Mouse (Mus musculus) liver, embryonic 12.5 days (tissue): Measurements from ENCODE around the gene Rassf8. TPM values are rescaled to one million over a fixed set of nuclear protein-coding genes. Genes with fewer than 3 reads are reported as not detected.
A peak's percentile ranks its signal among the peaks of the same experiment; 100 is the strongest.

Experiments
- ATAC-seq: fragments of 200-750 bp; cut with Nextera tagmentation; 2 replicates; pipeline ENCODE4 v1.8.0; 2017; ENCODE audit warnings: moderate number of reproducible peaks, mild to moderate bottlenecking, moderate library complexity
- H3K27ac ChIP-seq: fragments of 300-500 bp; sonication (generic); 2 replicates; pipeline ENCODE4 v1.5.1; 2016; ENCODE audit warnings: mild to moderate bottlenecking
- H3K27me3 ChIP-seq: fragments of 300-500 bp; sonication (generic); replicated peaks from 2 replicates; pipeline ENCODE4 v1.6.1; 2016; ENCODE audit warnings: mild to moderate bottlenecking, moderate library complexity
- H3K36me3 ChIP-seq: fragments of 300-500 bp; sonication (generic); 2 replicates; pipeline ENCODE4 v1.6.1; 2016; ENCODE audit warnings: mild to moderate bottlenecking, moderate library complexity
- H3K4me1 ChIP-seq: fragments of 300-500 bp; sonication (generic); 2 replicates; pipeline ENCODE4 v1.6.1; 2016
- H3K4me2 ChIP-seq: fragments of 300-500 bp; sonication (generic); 2 replicates; pipeline ENCODE4 v1.6.1; 2016; ENCODE audit warnings: mild to moderate bottlenecking, moderate library complexity
- H3K4me3 ChIP-seq: fragments of 300-500 bp; sonication (generic); 2 replicates; pipeline ENCODE4 v1.5.1; 2016; ENCODE audit warnings: mild to moderate bottlenecking, moderate library complexity
- H3K9ac ChIP-seq: fragments of 300-500 bp; sonication (generic); 2 replicates; pipeline ENCODE4 v1.6.1; 2016; ENCODE audit warnings: mild to moderate bottlenecking, moderate library complexity
- H3K9me3 ChIP-seq: fragments of 300-500 bp; sonication (generic); replicated peaks from 2 replicates; pipeline ENCODE4 v1.6.1; 2016; ENCODE audit warnings: mild to moderate bottlenecking, moderate library complexity
- WGBS: fragments of 180-500 bp; shearing (Covaris S2); methylation state at CpG from one replicate; pipeline ENCODE4 v1.1.7; 2016; ENCODE audit not compliant: insufficient replicate concordance; 5-methylcytosine and 5-hydroxymethylcytosine counted together
- polyA plus RNA-seq: library from polyadenylated mRNA; unstranded; fragments of >200 nt; fragmentation: Nextera tagmentation; extraction: Ambion mirVana; gene quantifications from 2 replicates; pipeline ENCODE4 v1.2.1, GENCODE M21; 2016

The Rassf8 gene
- polyA plus RNA-seq, 1 experiment from 2014 or later: 1.2 TPM

- Histone ChIP-seq H3K27ac (no peak overlapping the region), H3K9ac (no peak overlapping the region), H3K27me3 (no peaks in the 10 kb centered on the region), H3K9me3 (no peaks in the 10 kb centered on the region), H3K4me1 (no peaks in the 10 kb centered on the region), H3K36me3 (no peaks in the 10 kb centered on the region), H3K4me3 (no peak overlapping the region), H3K4me2 (no peak overlapping the region)
- 54% methylated on average over 5 of the region's 5 CpGs for WGBS
- ATAC-seq: no peak
These were observed 99.1 kb downstream of the Rassf8 start for GRCm38 (mm10) chr6:145845611-145846010.

GRCm38 (mm10) chr6:145846076-145846475, 99.5 kb downstream of the Rassf8 start:
- WGBS: 32% methylated on average over 1 of the region's 1 CpGs
- no peak overlapping the region for H3K4me2 ChIP-seq
- no peak overlapping the region for H3K9ac ChIP-seq
- no peak overlapping the region for H3K4me3 ChIP-seq
- no peaks in the 10 kb centered on the region for H3K36me3 ChIP-seq
- H3K9me3 ChIP-seq: no peaks in the 10 kb centered on the region
- H3K4me1 ChIP-seq: no peaks in the 10 kb centered on the region
- ATAC-seq: no peak
- H3K27me3 ChIP-seq: no peaks in the 10 kb centered on the region
- H3K27ac ChIP-seq: no peak overlapping the region

- no peaks in the 10 kb centered on the region for H3K27me3 ChIP-seq
- no peak overlapping the region for H3K4me3 ChIP-seq
- H3K27ac ChIP-seq: no peak overlapping the region
- H3K36me3 ChIP-seq: no peaks in the 10 kb centered on the region
- 60% methylated on average over 6 of the region's 6 CpGs for WGBS
- no peak overlapping the region for H3K4me2 ChIP-seq
- no peaks in the 10 kb centered on the region for H3K9me3 ChIP-seq
- H3K4me1 ChIP-seq: no peaks in the 10 kb centered on the region
- H3K9ac ChIP-seq: no peak overlapping the region
- ATAC-seq: no peak
These were observed 100.4 kb downstream of the Rassf8 start for GRCm38 (mm10) chr6:145846948-145847347.

GRCm38 (mm10) chr6:145847661-145848060, 101.1 kb downstream of the Rassf8 start:
- no peak overlapping the region for H3K9ac ChIP-seq
- H3K4me1 ChIP-seq: no peaks in the 10 kb centered on the region
- WGBS: 85% methylated on average over 8 of the region's 8 CpGs
- no peak overlapping the region for H3K27ac ChIP-seq
- ATAC-seq: no peak
- no peaks in the 10 kb centered on the region for H3K27me3 ChIP-seq
- H3K4me2 ChIP-seq: no peak overlapping the region
- H3K36me3 ChIP-seq: no peaks in the 10 kb centered on the region
- H3K4me3 ChIP-seq: no peak overlapping the region
- H3K9me3 ChIP-seq: no peaks in the 10 kb centered on the region

GRCm38 (mm10) chr6:145850789-145851188, 104.2 kb downstream of the Rassf8 start:
- ATAC-seq: no peak

GRCm38 (mm10) chr6:145851956-145852355, 105.4 kb downstream of the Rassf8 start:
- Histone ChIP-seq H3K27me3 (no peaks in the 10 kb centered on the region), H3K4me2 (no peak overlapping the region), H3K4me3 (no peak overlapping the region), H3K9me3 (no peaks in the 10 kb centered on the region), H3K36me3 (no peaks in the 10 kb centered on the region), H3K4me1 (peaks cover 14% of the 10 kb centered on the region), H3K9ac (no peak overlapping the region), H3K27ac (no peak overlapping the region)
- ATAC-seq: no peak
- 72% methylated on average over 11 of the region's 11 CpGs for WGBS

More at GRCm38 (mm10) chr6:145850789-145851188, 104.2 kb downstream of the Rassf8 start:
- H3K27me3 ChIP-seq: no peaks in the 10 kb centered on the region
- no peak overlapping the region for H3K4me2 ChIP-seq
- 16% methylated on average over 2 of the region's 2 CpGs for WGBS
- H3K27ac ChIP-seq: no peak overlapping the region
- no peaks in the 10 kb centered on the region for H3K36me3 ChIP-seq
- no peak overlapping the region for H3K4me3 ChIP-seq
- no peaks in the 10 kb centered on the region for H3K9me3 ChIP-seq
- H3K4me1 ChIP-seq: peaks cover 10% of the 10 kb centered on the region
- H3K9ac ChIP-seq: no peak overlapping the region

DNA sequence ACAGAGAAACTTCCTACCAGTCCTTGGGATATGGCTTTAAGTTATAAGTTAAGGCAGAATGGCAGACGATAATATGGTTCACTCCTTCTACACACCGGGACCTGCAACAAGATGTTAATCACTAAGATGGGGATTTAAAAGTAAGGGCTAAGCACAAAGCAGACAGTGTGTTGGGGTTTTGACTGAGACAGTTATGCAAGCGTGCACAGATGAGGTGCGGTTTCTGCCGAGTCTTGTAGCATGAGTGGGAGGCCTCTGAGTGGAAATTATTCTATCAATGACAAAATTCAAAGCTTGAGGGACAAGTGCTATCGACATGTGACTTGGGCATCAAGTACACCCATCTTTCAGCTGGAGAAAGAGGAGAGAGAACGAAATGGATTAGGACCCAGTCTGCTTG, 106.2 kb downstream of the Rassf8 start:
- WGBS: 80% methylated on average over 7 of the region's 7 CpGs
- no peak overlapping the region for H3K9ac ChIP-seq

GRCm38 (mm10) chr6:145853356-145854079, 107.0 kb downstream of the Rassf8 start:
- no peak for ATAC-seq
- 79% methylated on average over 10 of the region's 10 CpGs for WGBS
- H3K36me3 ChIP-seq: no peaks in the 10 kb centered on the region
- H3K27ac ChIP-seq: no peak overlapping the region
- no peak overlapping the region for H3K4me3 ChIP-seq
- peaks cover 14% of the 10 kb centered on the region for H3K4me1 ChIP-seq
- H3K9me3 ChIP-seq: no peaks in the 10 kb centered on the region
- H3K9ac ChIP-seq: no peak overlapping the region
- H3K27me3 ChIP-seq: no peaks in the 10 kb centered on the region
- H3K4me2 ChIP-seq: no peak overlapping the region

More for the DNA sequence above, 106.2 kb downstream of the Rassf8 start:
- ATAC-seq: no peak
- Histone ChIP-seq H3K9me3 (no peaks in the 10 kb centered on the region), H3K4me2 (no peak overlapping the region), H3K27me3 (no peaks in the 10 kb centered on the region), H3K4me3 (no peak overlapping the region), H3K4me1 (peaks cover 14% of the 10 kb centered on the region), H3K36me3 (no peaks in the 10 kb centered on the region), H3K27ac (no peak overlapping the region)

DNA sequence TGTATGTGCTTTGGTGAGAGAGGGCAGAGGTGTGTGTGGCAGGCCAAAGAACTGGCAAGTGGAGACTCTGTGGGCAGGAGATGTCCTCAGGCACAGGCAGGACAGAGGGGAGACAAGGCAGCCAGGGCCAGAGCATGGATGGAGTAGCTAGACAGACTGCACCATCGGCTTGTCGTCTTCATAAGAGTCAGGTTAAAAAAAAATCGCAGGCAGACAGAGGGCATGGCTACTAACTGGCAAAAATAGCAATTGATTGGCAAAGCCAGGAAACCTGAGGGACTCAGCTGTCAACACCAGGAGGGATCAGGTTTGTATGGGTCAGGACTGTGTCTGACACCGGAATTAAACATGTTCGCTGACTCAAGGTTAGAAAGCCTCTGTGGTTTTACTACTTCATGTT, 108.2 kb downstream of the Rassf8 start:
- Histone ChIP-seq H3K27me3 (no peaks in the 10 kb centered on the region), H3K4me3 (no peak overlapping the region), H3K4me1 (peaks cover 14% of the 10 kb centered on the region), H3K27ac (no peak overlapping the region), H3K4me2 (no peak overlapping the region), H3K9ac (no peak overlapping the region), H3K36me3 (no peaks in the 10 kb centered on the region), H3K9me3 (no peaks in the 10 kb centered on the region)
- 65% methylated on average over 5 of the region's 5 CpGs for WGBS
- ATAC-seq: no peak

GRCm38 (mm10) chr6:145855720-145856551, 109.4 kb downstream of the Rassf8 start:
- peak overlapping the region; percentile 56 for H3K4me2 ChIP-seq
- H3K4me3 ChIP-seq: peak overlapping the region; percentile 17; the same call in 1 of the 2 replicates
- H3K4me1 ChIP-seq: peaks cover 14% of the 10 kb centered on the region
- no peaks in the 10 kb centered on the region for H3K9me3 ChIP-seq
- 18% methylated on average over 28 of the region's 28 CpGs for WGBS
- H3K9ac ChIP-seq: no peak overlapping the region
- peak; percentile 72 for ATAC-seq
- H3K36me3 ChIP-seq: no peaks in the 10 kb centered on the region
- no peak overlapping the region for H3K27ac ChIP-seq
- 0 out of 2 replicates have a peak, but pooled peaks cover 7% of the 10 kb centered on the region for H3K27me3 ChIP-seq

DNA sequence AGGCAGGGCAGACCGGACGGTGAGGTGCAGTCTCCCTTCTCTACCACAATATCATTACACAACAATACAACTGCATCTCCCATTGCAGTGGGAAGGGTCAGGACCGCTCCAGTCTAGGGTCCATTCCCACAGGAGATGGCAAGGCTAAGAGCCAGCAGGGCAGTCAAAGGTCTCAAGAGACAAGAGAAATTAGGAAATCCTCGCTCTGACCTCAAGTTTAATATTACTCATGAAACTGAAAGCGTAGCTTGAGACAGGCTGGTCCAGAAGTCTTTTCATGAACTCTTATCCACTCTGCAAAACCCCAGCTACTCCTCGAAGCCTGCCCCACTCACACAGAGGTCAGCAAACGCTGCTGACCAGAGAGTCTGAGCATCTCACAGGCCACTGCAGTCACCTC, 110.9 kb downstream of the Rassf8 start:
- H3K4me2 ChIP-seq: no peak overlapping the region
- no peaks in the 10 kb centered on the region for H3K9me3 ChIP-seq
- no peak for ATAC-seq
- 76% methylated on average over 7 of the region's 7 CpGs for WGBS
- H3K4me1 ChIP-seq: peaks cover 16% of the 10 kb centered on the region
- H3K4me3 ChIP-seq: no peak overlapping the region
- peaks cover 19% of the 10 kb centered on the region for H3K27me3 ChIP-seq
- no peak overlapping the region for H3K9ac ChIP-seq
- no peak overlapping the region for H3K27ac ChIP-seq
- H3K36me3 ChIP-seq: no peaks in the 10 kb centered on the region

DNA sequence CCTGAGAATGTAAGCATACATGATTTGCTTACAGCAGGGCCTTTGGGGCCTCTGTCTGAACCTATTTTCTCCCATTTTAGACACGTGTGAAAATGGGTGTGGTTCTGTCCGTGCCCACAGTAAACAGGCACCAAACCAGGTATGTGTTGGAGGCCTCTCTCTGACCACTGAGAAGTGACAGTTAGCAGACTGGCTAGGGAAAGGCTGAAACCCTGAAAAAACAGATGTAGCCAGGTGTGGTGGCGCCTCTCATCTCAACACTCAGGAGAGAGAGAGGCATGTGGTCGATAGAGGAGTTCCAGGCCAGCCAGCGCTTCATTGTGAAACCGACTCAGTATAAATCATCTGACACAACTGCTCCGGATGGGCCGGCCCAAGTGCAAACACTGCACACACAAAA, 111.9 kb downstream of the Rassf8 start:
- H3K9ac ChIP-seq: no peak overlapping the region
- H3K27me3 ChIP-seq: peaks cover 28% of the 10 kb centered on the region
- no peaks in the 10 kb centered on the region for H3K9me3 ChIP-seq
- no peak overlapping the region for H3K4me3 ChIP-seq
- no peak for ATAC-seq
- H3K27ac ChIP-seq: no peak overlapping the region
- peaks cover 25% of the 10 kb centered on the region for H3K4me1 ChIP-seq
- 62% methylated on average over 8 of the region's 8 CpGs for WGBS
- H3K36me3 ChIP-seq: no peaks in the 10 kb centered on the region
- H3K4me2 ChIP-seq: no peak overlapping the region
